ENCODE assay signal across 8 mouse cellular contexts in genomic region chr17:27856265-27856797, GRCm38 (mm10). TPM values are rescaled to one million over a fixed set of nuclear protein-coding genes. Genes with fewer than 3 reads are reported as not detected.
A peak's percentile ranks its signal among the peaks of the same experiment; 100 is the strongest.
DNase-seq lines count a peak whose midpoint lies in the region; ATAC-seq lines count a peak whose summit lies in the region.

Gene Uhrf1bp1, plus strand, starts transcription at chr17:27856441.

- DNase-seq in CD8-positive naive resting alpha-beta T cell, adult 2 months (ENCODE audit: low read depth in 2 of 2, low spot score in 2 of 2): peak; percentile 51 to 70
- DNase-seq in c-Kit-positive CD71-negative TER-119-negative erythroid progenitor cells, embryonic 14.5 days (ENCODE audit: low read depth): peak; percentile 73
- peak; percentile 94 for DNase-seq in forebrain, embryonic 11.5 days (ENCODE audit: low spot score)
- peak; percentile 92 to 94 for DNase-seq in kidney, postnatal 25 days
- peak; percentile 72 for DNase-seq in liver, embryonic 13.5 days
- peak; percentile 88 for DNase-seq in neural tube, embryonic 10.5 days (ENCODE audit: extremely low spot score, low spot score)

- H3K9ac ChIP-seq in forebrain, embryonic 11.5 days (ENCODE audit: low read length): peak within 1 kb of the TSS; percentile 86
- peak within 1 kb of the TSS; percentile 95 for H3K9ac ChIP-seq in heart, embryonic 15.5 days
- H3K9ac ChIP-seq in liver, embryonic 13.5 days: peak within 1 kb of the TSS; percentile 91
- peak within 1 kb of the TSS; percentile 90 for H3K9ac ChIP-seq in stomach, embryonic 15.5 days

- peak within 1 kb of the TSS; percentile 37; the same call in 1 of the 2 replicates for H3K27ac ChIP-seq in forebrain, embryonic 11.5 days (ENCODE audit: low read depth, low read length)
- peak within 1 kb of the TSS; percentile 86 for H3K27ac ChIP-seq in heart, embryonic 15.5 days
- peak within 1 kb of the TSS; percentile 89 for H3K27ac ChIP-seq in liver, embryonic 13.5 days
- H3K27ac ChIP-seq in stomach, embryonic 15.5 days: peak within 1 kb of the TSS; percentile 81

- WGBS in forebrain, embryonic 11.5 days: under 1% methylated on average over 53 of the region's 54 CpGs
- WGBS in heart, embryonic 15.5 days: under 1% methylated on average over 54 of the region's 54 CpGs
- under 1% methylated on average over 54 of the region's 54 CpGs for WGBS in liver, embryonic 13.5 days (ENCODE audit: insufficient replicate concordance)
- under 1% methylated on average over 54 of the region's 54 CpGs for WGBS in stomach, embryonic 15.5 days

- peaks cover 3% of the 10 kb centered on the region; the same call in 1 of the 2 replicates for H3K36me3 ChIP-seq in forebrain, embryonic 11.5 days (ENCODE audit: control insufficient read depth, insufficient read depth, low read length)
- peaks cover 24% of the 10 kb centered on the region for H3K36me3 ChIP-seq in heart, embryonic 15.5 days
- peaks cover 30% of the 10 kb centered on the region for H3K36me3 ChIP-seq in liver, embryonic 13.5 days
- H3K36me3 ChIP-seq in stomach, embryonic 15.5 days: peaks cover 12% of the 10 kb centered on the region

- no peaks in the 10 kb centered on the region for H3K27me3 ChIP-seq in forebrain, embryonic 11.5 days (ENCODE audit: control insufficient read depth, insufficient read depth, low read length)
- no peaks in the 10 kb centered on the region for H3K27me3 ChIP-seq in heart, embryonic 15.5 days
- H3K27me3 ChIP-seq in liver, embryonic 13.5 days: no peaks in the 10 kb centered on the region
- no peaks in the 10 kb centered on the region for H3K27me3 ChIP-seq in stomach, embryonic 15.5 days (replicated peaks)

- ATAC-seq in forebrain, embryonic 11.5 days (replicated peaks; ENCODE audit: low FRiP score): peak; percentile 83
- ATAC-seq in heart, embryonic 15.5 days (replicated peaks; ENCODE audit: insufficient number of reproducible peaks, insufficient read depth, low FRiP score, low read depth): peak; percentile 89
- ATAC-seq in liver, embryonic 13.5 days (ENCODE audit: low read depth): peak; percentile 79
- peak; percentile 80 for ATAC-seq in stomach, embryonic 15.5 days (ENCODE audit: insufficient read depth, low FRiP score, low read depth)

- peak within 1 kb of the TSS; percentile 88 for H3K4me2 ChIP-seq in forebrain, embryonic 11.5 days (ENCODE audit: low read depth, low read length, severe bottlenecking)
- H3K4me2 ChIP-seq in heart, embryonic 15.5 days: peak within 1 kb of the TSS; percentile 94
- peak within 1 kb of the TSS; percentile 98 for H3K4me2 ChIP-seq in liver, embryonic 13.5 days
- H3K4me2 ChIP-seq in stomach, embryonic 15.5 days: peak within 1 kb of the TSS; percentile 86

- H3K9me3 ChIP-seq in forebrain, embryonic 11.5 days (ENCODE audit: control insufficient read depth, low read length): no peaks in the 10 kb centered on the region
- no peaks in the 10 kb centered on the region for H3K9me3 ChIP-seq in heart, embryonic 15.5 days (replicated peaks)
- no peaks in the 10 kb centered on the region for H3K9me3 ChIP-seq in liver, embryonic 13.5 days (replicated peaks)
- no peaks in the 10 kb centered on the region for H3K9me3 ChIP-seq in stomach, embryonic 15.5 days

- H3K4me1 ChIP-seq in forebrain, embryonic 11.5 days (replicated peaks; ENCODE audit: control insufficient read depth, insufficient read depth, low read length): no peaks in the 10 kb centered on the region; the same call in 1 of the 2 replicates
- H3K4me1 ChIP-seq in heart, embryonic 15.5 days (replicated peaks): peaks cover 18% of the 10 kb centered on the region
- peaks cover 51% of the 10 kb centered on the region for H3K4me1 ChIP-seq in liver, embryonic 13.5 days (replicated peaks)
- peaks cover 12% of the 10 kb centered on the region for H3K4me1 ChIP-seq in stomach, embryonic 15.5 days

- H3K4me3 ChIP-seq in forebrain, embryonic 11.5 days (ENCODE audit: low read depth, low read length): peak within 1 kb of the TSS; percentile 69
- peak within 1 kb of the TSS; percentile 99 for H3K4me3 ChIP-seq in heart, embryonic 15.5 days
- H3K4me3 ChIP-seq in liver, embryonic 13.5 days (replicated peaks): peak within 1 kb of the TSS; percentile 90
- peak within 1 kb of the TSS; percentile 77 for H3K4me3 ChIP-seq in stomach, embryonic 15.5 days (replicated peaks)

RNA-seq across cellular contexts. Expression of gene Uhrf1bp1, which starts in this region (rescaled TPM):
- 7.8 and 9.7 TPM in 2 replicates for polyA plus RNA-seq in forebrain, embryonic 11.5 days (2014; fragmentation: Nextera tagmentation; extraction: Ambion mirVana)
- 3.0 and 3.8 TPM in 2 replicates for polyA plus RNA-seq in heart, embryonic 15.5 days (2015; fragmentation: Nextera tagmentation; extraction: Ambion mirVana)
- 2.0 and 3.5 TPM in 2 replicates for polyA plus RNA-seq in liver, embryonic 13.5 days (2015; fragmentation: Nextera tagmentation; extraction: Ambion mirVana)
- 3.8 and 5.3 TPM in 2 replicates for polyA plus RNA-seq in stomach, embryonic 15.5 days (2015; fragmentation: Nextera tagmentation; extraction: Ambion mirVana)

Comparison
In these comparisons a context has a peak if more than half of its experiments do, and no peak if none do; other contexts are left out.
1. Peak in every context shown above with its lines: DNase-seq, ATAC-seq, H3K4me3 ChIP-seq and H3K27ac ChIP-seq.
2. H3K27ac ChIP-seq: peak in every context shown above with its lines; median percentile 89 in liver, embryonic 13.5 days; 86 in heart, embryonic 15.5 days; 81 in stomach, embryonic 15.5 days; 37 in forebrain, embryonic 11.5 days.